Mouse (Mus musculus): ENCODE measurements around the gene Sacm1l. TPM values are rescaled to one million over a fixed set of nuclear protein-coding genes. Genes with fewer than 3 reads are reported as not detected.

Gene Sacm1l
- polyA plus RNA-seq, 1 experiment from 2014 or later, result 49.0 TPM

- no peaks in the 10 kb centered on the region for H3K27me3 ChIP-seq
- H3K27ac ChIP-seq (replicated peaks), result peak overlapping the region; percentile 66
- peak; percentile 75 for ATAC-seq (ENCODE audit: insufficient number of reproducible peaks, low FRiP score, low TSS enrichment, low read depth)
- no peak overlapping the region for H3K4me2 ChIP-seq (replicated peaks)
- H3K4me3 ChIP-seq (replicated peaks), result no peak overlapping the region
- no peaks in the 10 kb centered on the region for H3K9me3 ChIP-seq (replicated peaks)
- H3K4me1 ChIP-seq, result peaks cover 59% of the 10 kb centered on the region
- 54% methylated on average over 9 of the region's 9 CpGs for WGBS
- H3K9ac ChIP-seq, result no peak overlapping the region
- 0 out of 2 replicates have a peak, but pooled peaks cover 5% of the 10 kb centered on the region for H3K36me3 ChIP-seq
Observed at GRCm38 (mm10) chr9:123491917-123492585, 37.5 kb upstream of the Sacm1l start.

DNA sequence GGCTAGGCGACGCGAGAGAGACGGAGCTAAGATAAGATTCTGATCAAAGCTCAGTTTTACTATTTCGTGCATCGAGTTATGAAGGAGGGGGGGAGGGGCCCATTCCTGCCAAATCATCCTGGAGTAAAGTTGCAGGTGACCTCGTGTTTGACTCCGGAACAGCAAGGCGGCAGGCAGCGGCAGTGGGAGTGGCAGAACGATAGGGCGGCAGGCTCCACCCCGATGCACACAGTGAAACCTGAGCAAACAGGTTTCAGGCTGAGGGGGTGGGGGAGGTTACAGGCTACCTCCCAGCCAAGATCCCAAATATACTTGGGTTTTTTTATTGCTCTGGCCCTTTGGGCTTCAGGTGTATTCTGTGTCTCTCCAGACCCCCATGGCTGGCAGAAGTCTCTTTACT, 32.9 kb upstream of the Sacm1l start:
- no peaks in the 10 kb centered on the region for H3K9me3 ChIP-seq (replicated peaks)
- H3K9ac ChIP-seq, result no peak overlapping the region
- WGBS, result 11% methylated on average over 13 of the region's 13 CpGs
- H3K4me3 ChIP-seq (replicated peaks), result 0 out of 2 replicates have a peak overlapping the region, but pooled peaks have one; percentile 3
- ATAC-seq (ENCODE audit: insufficient number of reproducible peaks, low FRiP score, low TSS enrichment, low read depth), result no peak
- H3K27me3 ChIP-seq, result no peaks in the 10 kb centered on the region
- H3K4me1 ChIP-seq, result peaks cover 26% of the 10 kb centered on the region
- H3K27ac ChIP-seq (replicated peaks), result no peak overlapping the region
- H3K4me2 ChIP-seq (replicated peaks), result peak overlapping the region; percentile 28; the same call in 1 of the 2 replicates
- peaks cover 14% of the 10 kb centered on the region; the same call in 1 of the 2 replicates for H3K36me3 ChIP-seq

DNA sequence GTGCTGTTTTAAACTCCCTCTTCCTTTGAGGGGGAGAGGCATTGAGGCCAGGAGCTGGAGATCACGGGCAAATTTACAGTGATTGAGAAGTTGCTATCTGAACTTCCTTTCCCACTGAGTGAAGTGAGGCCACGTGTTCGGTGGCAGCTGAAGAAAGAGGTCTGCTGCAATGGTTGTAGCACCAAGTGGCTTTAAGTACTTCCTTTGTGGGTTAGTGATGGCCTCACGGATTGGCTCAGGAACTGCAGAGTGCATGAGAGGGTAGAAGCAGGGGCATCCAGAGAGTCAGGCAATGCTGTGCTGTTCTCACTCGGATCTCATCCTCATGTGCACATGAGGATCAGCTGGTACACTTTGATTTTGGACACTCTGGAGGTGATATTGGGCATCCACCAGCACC, 31.7 kb upstream of the Sacm1l start:
- H3K27me3 ChIP-seq, result no peaks in the 10 kb centered on the region
- H3K9me3 ChIP-seq (replicated peaks), result no peaks in the 10 kb centered on the region
- no peak overlapping the region for H3K27ac ChIP-seq (replicated peaks)
- H3K36me3 ChIP-seq, result peaks cover 22% of the 10 kb centered on the region
- H3K4me3 ChIP-seq (replicated peaks), result no peak overlapping the region
- H3K4me1 ChIP-seq, result peaks cover 15% of the 10 kb centered on the region
- 86% methylated on average over 5 of the region's 5 CpGs for WGBS
- H3K9ac ChIP-seq, result no peak overlapping the region
- no peak overlapping the region for H3K4me2 ChIP-seq (replicated peaks)
- ATAC-seq (ENCODE audit: insufficient number of reproducible peaks, low FRiP score, low TSS enrichment, low read depth), result no peak

DNA sequence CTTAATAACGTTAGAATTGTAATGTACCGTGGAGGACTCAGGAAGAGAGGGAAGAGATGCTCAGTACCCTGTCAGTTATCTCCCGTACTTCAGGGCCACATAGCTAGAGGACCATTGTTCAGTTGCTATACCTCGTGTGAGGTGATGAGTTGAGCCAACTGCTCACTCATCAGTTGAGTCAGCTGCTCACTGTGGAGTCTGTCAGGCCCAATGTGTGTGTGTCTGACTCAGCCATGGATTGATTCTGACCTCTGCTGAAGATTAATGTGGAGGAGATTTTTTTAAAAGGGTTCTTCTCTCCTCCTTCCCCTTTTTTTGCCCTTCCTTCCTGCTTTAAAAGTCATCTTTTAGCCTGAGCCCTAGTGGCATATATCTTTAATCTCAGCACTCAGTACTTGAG, 29.1 kb upstream of the Sacm1l start:
- no peaks in the 10 kb centered on the region for H3K9me3 ChIP-seq (replicated peaks)
- H3K27ac ChIP-seq (replicated peaks), result no peak overlapping the region
- peaks cover 30% of the 10 kb centered on the region for H3K36me3 ChIP-seq
- H3K4me3 ChIP-seq (replicated peaks), result no peak overlapping the region
- no peaks in the 10 kb centered on the region for H3K27me3 ChIP-seq
- H3K4me1 ChIP-seq, result peaks cover 13% of the 10 kb centered on the region
- no peak for ATAC-seq (ENCODE audit: insufficient number of reproducible peaks, low FRiP score, low TSS enrichment, low read depth)
- H3K4me2 ChIP-seq (replicated peaks), result no peak overlapping the region
- 94% methylated on average over 4 of the region's 4 CpGs for WGBS
- H3K9ac ChIP-seq, result no peak overlapping the region

DNA sequence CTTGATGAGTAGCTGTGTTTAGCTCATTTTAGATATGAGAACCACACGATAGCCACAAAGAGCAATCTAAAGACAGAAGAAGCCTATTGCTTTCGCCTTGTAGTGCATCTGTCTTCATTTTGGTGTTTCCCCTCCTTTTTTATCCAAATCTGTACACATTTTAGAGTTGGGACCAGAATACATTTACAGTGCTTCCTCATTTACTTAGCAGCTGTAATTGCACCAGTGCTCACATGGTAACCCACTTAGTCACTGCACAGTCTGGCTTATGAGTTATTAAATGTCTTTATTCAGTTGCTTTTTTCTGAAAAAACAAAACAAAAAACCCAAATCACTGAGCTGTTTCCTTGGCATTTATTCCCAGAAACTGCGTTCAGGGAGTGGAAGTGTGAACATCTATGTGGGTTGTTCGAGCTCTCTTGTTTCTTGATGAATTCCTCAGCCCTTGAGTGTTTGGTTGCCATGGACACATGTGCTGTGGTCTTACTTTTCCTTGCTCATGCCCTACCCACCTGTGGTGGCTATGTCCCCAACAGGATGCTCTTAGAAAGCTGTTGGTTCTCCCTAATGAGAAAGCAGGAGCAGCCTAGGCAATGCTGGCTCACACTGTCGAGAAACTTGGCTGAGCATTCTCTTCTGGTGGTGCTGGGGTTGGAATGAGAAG, 26.3 kb upstream of the Sacm1l start:
- Histone ChIP-seq H3K9ac (no peak overlapping the region), H3K27me3 (no peaks in the 10 kb centered on the region), H3K9me3 (replicated peaks) (no peaks in the 10 kb centered on the region), H3K4me2 (replicated peaks) (no peak overlapping the region), H3K4me3 (replicated peaks) (no peak overlapping the region), H3K36me3 (peaks cover 30% of the 10 kb centered on the region), H3K4me1 (no peaks in the 10 kb centered on the region), H3K27ac (replicated peaks) (no peak overlapping the region)
- 86% methylated on average over 5 of the region's 5 CpGs for WGBS
- ATAC-seq (ENCODE audit: insufficient number of reproducible peaks, low FRiP score, low TSS enrichment, low read depth), result no peak

- H3K36me3 ChIP-seq, result peaks cover 30% of the 10 kb centered on the region
- WGBS, result 4% methylated on average over 2 of the region's 2 CpGs
- no peak overlapping the region for H3K9ac ChIP-seq
- H3K9me3 ChIP-seq (replicated peaks), result no peaks in the 10 kb centered on the region
- H3K4me1 ChIP-seq, result no peaks in the 10 kb centered on the region
- no peaks in the 10 kb centered on the region for H3K27me3 ChIP-seq
- H3K4me2 ChIP-seq (replicated peaks), result no peak overlapping the region
- ATAC-seq (ENCODE audit: insufficient number of reproducible peaks, low FRiP score, low TSS enrichment, low read depth), result peak; percentile 75; the same call in 1 of the 2 replicates
- H3K27ac ChIP-seq (replicated peaks), result no peak overlapping the region
- H3K4me3 ChIP-seq (replicated peaks), result no peak overlapping the region
Observed at GRCm38 (mm10) chr9:123504325-123504724, 25.2 kb upstream of the Sacm1l start.

- Histone ChIP-seq H3K4me1 (no peaks in the 10 kb centered on the region), H3K4me3 (replicated peaks) (no peak overlapping the region), H3K9ac (no peak overlapping the region), H3K36me3 (peaks cover 32% of the 10 kb centered on the region), H3K27me3 (no peaks in the 10 kb centered on the region), H3K4me2 (replicated peaks) (no peak overlapping the region), H3K9me3 (replicated peaks) (no peaks in the 10 kb centered on the region), H3K27ac (replicated peaks) (no peak overlapping the region)
- 64% methylated on average over 1 of the region's 1 CpGs for WGBS
- no peak for ATAC-seq (ENCODE audit: insufficient number of reproducible peaks, low FRiP score, low TSS enrichment, low read depth)
Observed at GRCm38 (mm10) chr9:123505598-123505997, 24.0 kb upstream of the Sacm1l start.

DNA sequence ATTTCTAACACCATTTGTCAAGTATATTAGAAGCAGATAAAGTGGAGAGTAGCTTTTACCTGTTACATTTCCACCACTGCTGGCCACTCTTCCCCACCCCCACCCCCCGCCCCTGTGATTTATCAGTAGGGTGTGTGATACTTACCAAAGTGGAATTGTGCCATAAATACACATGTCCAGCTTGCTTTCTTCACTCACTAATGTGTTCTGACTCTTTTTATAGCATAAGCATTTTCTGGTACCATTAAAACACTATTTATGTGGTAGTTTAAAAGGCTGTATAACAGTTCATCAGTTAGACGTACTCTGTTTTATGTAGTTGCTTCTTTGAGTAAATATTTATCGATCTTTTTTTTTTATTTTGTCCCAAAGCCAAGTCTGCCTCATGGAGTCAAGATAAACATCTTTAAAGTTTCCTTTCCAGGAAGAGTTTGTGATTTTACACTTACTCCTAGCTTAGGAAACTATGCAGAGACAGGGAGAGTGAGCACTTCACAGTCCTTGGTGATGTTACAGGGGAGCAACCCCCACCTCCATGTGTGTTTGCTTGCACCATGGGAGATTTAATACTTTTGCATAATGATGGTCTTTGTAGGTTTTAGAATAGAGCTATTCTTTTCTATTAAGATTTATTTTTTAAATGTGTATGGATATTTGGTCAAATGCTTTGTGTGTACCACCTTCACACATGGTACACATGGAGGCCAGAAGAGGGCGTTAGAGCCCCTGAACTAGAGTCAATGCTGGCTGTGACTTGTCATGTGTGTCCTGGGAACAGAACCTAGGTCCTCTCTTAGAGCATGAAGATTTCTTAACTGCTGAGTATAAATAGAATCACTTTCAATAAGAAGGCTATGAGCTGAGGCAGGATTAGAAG, 23.1 kb upstream of the Sacm1l start:
- H3K9me3 ChIP-seq (replicated peaks), result no peaks in the 10 kb centered on the region
- no peak overlapping the region for H3K9ac ChIP-seq
- no peak overlapping the region for H3K4me3 ChIP-seq (replicated peaks)
- ATAC-seq (ENCODE audit: insufficient number of reproducible peaks, low FRiP score, low TSS enrichment, low read depth), result no peak
- peaks cover 34% of the 10 kb centered on the region for H3K36me3 ChIP-seq
- H3K4me2 ChIP-seq (replicated peaks), result no peak overlapping the region
- H3K27ac ChIP-seq (replicated peaks), result no peak overlapping the region
- WGBS, result 77% methylated on average over 4 of the region's 4 CpGs
- no peaks in the 10 kb centered on the region for H3K27me3 ChIP-seq
- H3K4me1 ChIP-seq, result no peaks in the 10 kb centered on the region

DNA sequence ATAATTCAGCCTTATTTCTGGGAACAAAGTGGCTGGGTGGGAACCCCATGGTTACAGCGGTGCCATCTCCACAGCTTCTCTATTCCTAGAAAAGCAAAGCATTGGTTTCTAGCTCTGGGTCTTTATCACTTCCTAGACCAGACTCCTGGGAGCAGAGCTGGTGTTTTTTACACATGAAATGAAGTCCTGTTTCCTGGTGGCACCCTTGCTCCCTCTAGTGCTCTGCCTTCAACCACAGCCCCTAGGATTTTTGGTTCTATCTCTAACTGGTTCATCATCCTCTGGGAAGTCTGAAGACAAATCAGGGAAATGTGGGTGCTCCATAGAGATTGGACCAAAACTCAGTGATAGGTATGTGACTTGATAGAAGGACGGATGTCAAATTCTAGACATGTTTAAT, 22.2 kb upstream of the Sacm1l start:
- Histone ChIP-seq H3K27me3 (no peaks in the 10 kb centered on the region), H3K4me3 (replicated peaks) (no peak overlapping the region), H3K9me3 (replicated peaks) (no peaks in the 10 kb centered on the region), H3K9ac (no peak overlapping the region), H3K36me3 (peaks cover 38% of the 10 kb centered on the region), H3K4me1 (no peaks in the 10 kb centered on the region), H3K27ac (replicated peaks) (no peak overlapping the region), H3K4me2 (replicated peaks) (no peak overlapping the region)
- WGBS, result 92% methylated on average over 2 of the region's 2 CpGs
- ATAC-seq (ENCODE audit: insufficient number of reproducible peaks, low FRiP score, low TSS enrichment, low read depth), result no peak

DNA sequence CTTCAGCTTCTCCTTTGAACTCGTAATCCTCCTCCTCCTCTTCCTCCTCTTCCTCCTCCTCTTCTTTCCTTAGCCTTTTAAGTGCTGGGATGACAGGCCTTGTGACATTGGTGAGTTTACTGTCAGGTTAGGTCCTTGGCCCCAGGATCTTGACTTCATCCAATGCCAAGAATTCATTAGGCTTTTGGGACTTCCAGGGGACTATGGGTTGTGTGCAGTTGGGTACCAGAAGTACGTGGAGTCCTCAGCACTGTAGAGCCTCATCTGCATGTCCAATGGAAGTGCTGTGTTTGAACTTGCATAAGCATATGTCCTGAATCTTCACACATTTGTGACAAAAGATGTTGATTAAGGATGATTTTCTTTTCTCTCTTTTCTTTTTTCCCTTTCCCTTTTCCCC, 20.6 kb upstream of the Sacm1l start:
- WGBS, result 81% methylated on average over 2 of the region's 2 CpGs
- no peak overlapping the region for H3K4me3 ChIP-seq (replicated peaks)

More for the DNA sequence above, 20.6 kb upstream of the Sacm1l start:
- Histone ChIP-seq H3K36me3 (peaks cover 37% of the 10 kb centered on the region), H3K4me2 (replicated peaks) (no peak overlapping the region), H3K9ac (no peak overlapping the region), H3K27ac (replicated peaks) (no peak overlapping the region), H3K9me3 (replicated peaks) (no peaks in the 10 kb centered on the region), H3K27me3 (no peaks in the 10 kb centered on the region), H3K4me1 (no peaks in the 10 kb centered on the region)
- no peak for ATAC-seq (ENCODE audit: insufficient number of reproducible peaks, low FRiP score, low TSS enrichment, low read depth)
